Mouse (Mus musculus): ENCODE data around the gene Styk1. TPM values are rescaled to one million over a fixed set of nuclear protein-coding genes. Genes with fewer than 3 reads are reported as not detected.

Gene Styk1
- polyA plus RNA-seq, 1 experiment = not detected

GRCm38 (mm10) chr6:131347026-131347425 is 6.4 kb downstream of the Styk1 start:
- no peak for TF ChIP-seq POLR2A (IDR thresholded peaks at IDR 0.05; ENCODE audit: insufficient read depth, low read depth, low read length)
- TF ChIP-seq CTCF (IDR thresholded peaks at IDR 0.05; ENCODE audit: insufficient read depth, low read depth, low read length) = no peak
- no peak overlapping the region for H3K4me3 ChIP-seq (ENCODE audit: insufficient read depth, low read depth, low read length)
- 89% methylated on average over 2 of the region's 2 CpGs for WGBS
- H3K27ac ChIP-seq (ENCODE audit: insufficient read depth, low read depth, low read length) = no peak overlapping the region
- no peaks in the 10 kb centered on the region for H3K4me1 ChIP-seq (ENCODE audit: control insufficient read depth, insufficient read depth, low read length)

GRCm38 (mm10) chr6:131344346-131344745 is 9.1 kb downstream of the Styk1 start:
- H3K27ac ChIP-seq (ENCODE audit: insufficient read depth, low read depth, low read length) = no peak overlapping the region
- WGBS = 86% methylated on average over 7 of the region's 7 CpGs
- TF ChIP-seq CTCF (IDR thresholded peaks at IDR 0.05; ENCODE audit: insufficient read depth, low read depth, low read length) = no peak
- H3K4me3 ChIP-seq (ENCODE audit: insufficient read depth, low read depth, low read length) = no peak overlapping the region
- no peaks in the 10 kb centered on the region for H3K4me1 ChIP-seq (ENCODE audit: control insufficient read depth, insufficient read depth, low read length)

GRCm38 (mm10) chr6:131340082-131340481 is 13.3 kb downstream of the Styk1 start:
- no peaks in the 10 kb centered on the region for H3K4me1 ChIP-seq (ENCODE audit: control insufficient read depth, insufficient read depth, low read length)
- 64% methylated on average over 3 of the region's 3 CpGs for WGBS
- H3K4me3 ChIP-seq (ENCODE audit: insufficient read depth, low read depth, low read length) = no peak overlapping the region
- H3K27ac ChIP-seq (ENCODE audit: insufficient read depth, low read depth, low read length) = no peak overlapping the region
- TF ChIP-seq POLR2A (IDR thresholded peaks at IDR 0.05; ENCODE audit: insufficient read depth, low read depth, low read length) (no peak), CTCF (IDR thresholded peaks at IDR 0.05; ENCODE audit: insufficient read depth, low read depth, low read length) (no peak)

- 85% methylated on average over 3 of the region's 3 CpGs for WGBS
- TF ChIP-seq CTCF (IDR thresholded peaks at IDR 0.05; ENCODE audit: insufficient read depth, low read depth, low read length) (no peak), POLR2A (IDR thresholded peaks at IDR 0.05; ENCODE audit: insufficient read depth, low read depth, low read length) (no peak)
- no peaks in the 10 kb centered on the region for H3K4me1 ChIP-seq (ENCODE audit: control insufficient read depth, insufficient read depth, low read length)
- H3K4me3 ChIP-seq (ENCODE audit: insufficient read depth, low read depth, low read length) = no peak overlapping the region
- H3K27ac ChIP-seq (ENCODE audit: insufficient read depth, low read depth, low read length) = no peak overlapping the region
Observed at GRCm38 (mm10) chr6:131339309-131339708, 14.1 kb downstream of the Styk1 start.

- H3K4me3 ChIP-seq (ENCODE audit: insufficient read depth, low read depth, low read length) = no peak overlapping the region
- no peak overlapping the region for H3K27ac ChIP-seq (ENCODE audit: insufficient read depth, low read depth, low read length)
- H3K4me1 ChIP-seq (ENCODE audit: control insufficient read depth, insufficient read depth, low read length) = no peaks in the 10 kb centered on the region
- 63% methylated on average over 1 of the region's 1 CpGs for WGBS
- TF ChIP-seq POLR2A (IDR thresholded peaks at IDR 0.05; ENCODE audit: insufficient read depth, low read depth, low read length) = no peak
- TF ChIP-seq CTCF (IDR thresholded peaks at IDR 0.05; ENCODE audit: insufficient read depth, low read depth, low read length) = no peak
Observed at GRCm38 (mm10) chr6:131338787-131339186, 14.6 kb downstream of the Styk1 start.

- no peak for TF ChIP-seq CTCF (IDR thresholded peaks at IDR 0.05; ENCODE audit: insufficient read depth, low read depth, low read length)
- no peak for TF ChIP-seq POLR2A (IDR thresholded peaks at IDR 0.05; ENCODE audit: insufficient read depth, low read depth, low read length)
- H3K4me3 ChIP-seq (ENCODE audit: insufficient read depth, low read depth, low read length) = no peak overlapping the region
- H3K4me1 ChIP-seq (ENCODE audit: control insufficient read depth, insufficient read depth, low read length) = no peaks in the 10 kb centered on the region
- WGBS = 93% methylated on average over 2 of the region's 2 CpGs
- H3K27ac ChIP-seq (ENCODE audit: insufficient read depth, low read depth, low read length) = no peak overlapping the region
Observed at GRCm38 (mm10) chr6:131327076-131327475, 26.3 kb downstream of the Styk1 start.

- TF ChIP-seq POLR2A (IDR thresholded peaks at IDR 0.05; ENCODE audit: insufficient read depth, low read depth, low read length) = no peak
- no peak overlapping the region for H3K27ac ChIP-seq (ENCODE audit: insufficient read depth, low read depth, low read length)
- 74% methylated on average over 3 of the region's 3 CpGs for WGBS
- no peak overlapping the region for H3K4me3 ChIP-seq (ENCODE audit: insufficient read depth, low read depth, low read length)
- no peaks in the 10 kb centered on the region for H3K4me1 ChIP-seq (ENCODE audit: control insufficient read depth, insufficient read depth, low read length)
Observed at GRCm38 (mm10) chr6:131321854-131322639, 31.4 kb downstream of the Styk1 start.

GRCm38 (mm10) chr6:131316155-131317101 is 37.0 kb downstream of the Styk1 start:
- WGBS = 87% methylated on average over 7 of the region's 7 CpGs
- TF ChIP-seq POLR2A (IDR thresholded peaks at IDR 0.05; ENCODE audit: insufficient read depth, low read depth, low read length) (no peak), CTCF (IDR thresholded peaks at IDR 0.05; ENCODE audit: insufficient read depth, low read depth, low read length) (no peak)
- no peak overlapping the region for H3K27ac ChIP-seq (ENCODE audit: insufficient read depth, low read depth, low read length)
- H3K4me3 ChIP-seq (ENCODE audit: insufficient read depth, low read depth, low read length) = no peak overlapping the region
- H3K4me1 ChIP-seq (ENCODE audit: control insufficient read depth, insufficient read depth, low read length) = no peaks in the 10 kb centered on the region

- H3K27ac ChIP-seq (ENCODE audit: insufficient read depth, low read depth, low read length) = no peak overlapping the region
- no peaks in the 10 kb centered on the region for H3K4me1 ChIP-seq (ENCODE audit: control insufficient read depth, insufficient read depth, low read length)
- no peak overlapping the region for H3K4me3 ChIP-seq (ENCODE audit: insufficient read depth, low read depth, low read length)
- 74% methylated on average over 3 of the region's 3 CpGs for WGBS
- TF ChIP-seq POLR2A (IDR thresholded peaks at IDR 0.05; ENCODE audit: insufficient read depth, low read depth, low read length) = no peak
- no peak for TF ChIP-seq CTCF (IDR thresholded peaks at IDR 0.05; ENCODE audit: insufficient read depth, low read depth, low read length)
Observed at GRCm38 (mm10) chr6:131308031-131308430, 45.4 kb downstream of the Styk1 start.

Measured in olfactory bulb, adult 2 months (tissue).